Mouse (Mus musculus): ENCODE measurements around the gene Tubb4b.

Tubb4b gene

GRCm38 (mm10) chr2:25175690-25176078 lies 48.8 kb downstream of the Tubb4b start:
- no peak for ATAC-seq (ENCODE audit: insufficient number of reproducible peaks, low FRiP score, low TSS enrichment)

DNA sequence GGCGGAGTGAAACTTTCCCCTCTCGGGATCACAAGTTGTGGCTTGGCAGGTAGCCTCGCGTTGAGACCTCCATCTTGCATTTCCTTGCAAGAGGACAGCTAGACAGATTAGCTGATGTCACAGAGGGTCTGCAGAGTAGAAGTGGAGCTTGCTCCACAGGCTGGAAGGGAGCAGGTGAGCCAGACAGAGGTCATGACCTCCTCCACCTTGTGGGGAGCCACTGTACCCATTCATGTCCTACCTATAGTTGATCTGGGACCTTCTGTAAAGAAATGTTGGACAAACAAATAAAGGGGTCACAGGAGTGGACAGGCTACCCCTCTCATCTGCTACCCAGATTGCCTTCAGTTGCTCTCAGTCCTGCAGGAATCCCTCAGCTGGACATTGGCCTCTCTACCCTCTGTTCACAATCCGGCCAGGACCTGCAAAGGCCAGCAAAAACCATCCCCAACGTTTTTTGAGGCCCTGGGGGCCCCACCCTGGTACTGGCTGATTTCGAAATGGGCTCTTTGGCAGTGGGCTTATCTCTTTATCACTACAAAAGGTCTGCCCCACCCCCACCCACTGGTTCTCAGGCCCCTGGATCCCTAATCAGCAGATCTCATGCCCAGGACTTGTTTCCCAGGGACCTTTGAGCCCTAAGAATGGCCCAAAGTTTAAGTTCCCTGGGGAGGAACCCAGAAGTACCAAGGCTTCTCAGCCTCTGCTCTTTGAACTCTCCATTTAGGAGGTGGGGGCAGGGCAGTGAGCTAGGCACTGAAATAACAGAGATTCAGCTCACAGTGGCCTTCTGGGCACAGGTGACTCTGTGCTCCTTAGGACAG lies 49.4 kb downstream of the Tubb4b start:
- ATAC-seq (ENCODE audit: insufficient number of reproducible peaks, low FRiP score, low TSS enrichment): no peak

GRCm38 (mm10) chr2:25173821-25174220 lies 50.7 kb downstream of the Tubb4b start:
- ATAC-seq (ENCODE audit: insufficient number of reproducible peaks, low FRiP score, low TSS enrichment): no peak

DNA sequence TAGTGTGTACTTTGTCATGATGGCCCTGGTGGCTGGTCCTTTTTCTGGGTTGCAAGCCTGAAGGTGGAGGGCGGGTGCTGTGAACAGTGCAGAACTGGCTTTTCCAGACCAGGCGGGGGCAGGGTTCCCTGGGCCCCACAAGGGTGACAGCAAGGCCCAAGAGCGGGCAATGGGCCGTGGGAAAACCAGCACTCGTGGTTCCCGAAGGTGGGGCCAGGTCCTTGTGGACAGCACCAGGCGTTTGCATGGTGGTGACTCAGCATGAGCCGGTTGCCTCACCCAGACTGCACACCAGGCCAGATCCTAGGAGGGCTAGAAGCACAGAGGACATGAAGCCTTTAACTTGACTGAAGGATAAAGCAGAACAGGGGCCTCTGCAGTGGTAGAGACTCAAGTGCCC lies 51.9 kb downstream of the Tubb4b start:
- ATAC-seq (ENCODE audit: insufficient number of reproducible peaks, low FRiP score, low TSS enrichment): no peak

All from cerebellum, adult (tissue).